In the genomic region with DNA sequence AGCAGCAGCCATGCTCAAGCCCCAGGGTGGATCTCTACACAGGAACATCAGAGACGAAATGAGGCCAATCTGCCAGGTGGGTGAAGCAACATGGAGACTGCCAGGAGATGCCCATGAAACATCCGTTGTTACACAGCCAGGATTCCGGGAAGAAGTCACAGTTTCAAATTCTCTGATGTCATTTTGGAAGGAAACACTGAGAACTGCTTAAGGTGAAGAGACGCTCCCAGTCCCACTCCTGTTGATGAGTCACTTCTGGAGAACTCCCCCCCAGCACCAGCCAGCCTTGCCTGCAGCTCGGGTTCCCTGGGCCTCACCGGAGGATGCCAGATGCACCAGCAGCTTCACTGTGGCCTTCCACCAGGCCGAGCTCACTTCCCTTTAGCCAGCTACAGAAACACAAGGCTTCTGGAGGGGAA, we compare ENCODE assay signal across 8 mouse cellular contexts.
DNase-seq lines count a peak whose midpoint lies in the region.

No protein-coding gene starts in this region.

- intact Hi-C loops in heart, postnatal 14 days (cut with DNase I), result no loop called here
- intact Hi-C loops in heart, postnatal 36 days (cut with DNase I), result no loop called here

- peak; percentile 15 for DNase-seq in heart, postnatal 4 days
- no peak for DNase-seq in heart, postnatal 14 days
- DNase-seq in adrenal gland, postnatal 14 days, result peak; percentile 42
- peak; percentile 75 for DNase-seq in cerebellum, adult 9-11 months
- DNase-seq in left cerebral cortex, adult 9 months (ENCODE audit: low spot score in 2 of 2), result peak; percentile 37 to 59
- no peak for DNase-seq in urinary bladder, postnatal 10 days (ENCODE audit: low spot score)
- DNase-seq in natural killer cell, adult 2 months (ENCODE audit: low spot score in 2 of 2), result no peak
- no peak for DNase-seq in heart, postnatal 36 days

Comparison
In these comparisons a context has a peak if more than half of its experiments do, and no peak if none do; other contexts are left out.
1. DNase-seq: peak in heart, postnatal 4 days (single experiment), adrenal gland, postnatal 14 days (single experiment), cerebellum, adult 9-11 months (single experiment) and left cerebral cortex, adult 9 months (2 of 2); none in heart, postnatal 14 days (0 of 2), urinary bladder, postnatal 10 days (single experiment), natural killer cell, adult 2 months (0 of 2) and heart, postnatal 36 days (0 of 2).